Mouse (Mus musculus): ENCODE data around the gene Rdm1. TPM values are rescaled to one million over a fixed set of nuclear protein-coding genes. Genes with fewer than 3 reads are reported as not detected.
A peak's percentile ranks its signal among the peaks of the same experiment; 100 is the strongest.

Gene Rdm1
- polyA plus RNA-seq, 1 experiment from 2014 or later, result 52.1 TPM

- ATAC-seq (ENCODE audit: low read depth), result no peak
- 19% methylated on average over 5 of the region's 5 CpGs for WGBS
Measured at GRCm38 (mm10) chr11:101661786-101662185, 34.8 kb downstream of the Rdm1 start.

DNA sequence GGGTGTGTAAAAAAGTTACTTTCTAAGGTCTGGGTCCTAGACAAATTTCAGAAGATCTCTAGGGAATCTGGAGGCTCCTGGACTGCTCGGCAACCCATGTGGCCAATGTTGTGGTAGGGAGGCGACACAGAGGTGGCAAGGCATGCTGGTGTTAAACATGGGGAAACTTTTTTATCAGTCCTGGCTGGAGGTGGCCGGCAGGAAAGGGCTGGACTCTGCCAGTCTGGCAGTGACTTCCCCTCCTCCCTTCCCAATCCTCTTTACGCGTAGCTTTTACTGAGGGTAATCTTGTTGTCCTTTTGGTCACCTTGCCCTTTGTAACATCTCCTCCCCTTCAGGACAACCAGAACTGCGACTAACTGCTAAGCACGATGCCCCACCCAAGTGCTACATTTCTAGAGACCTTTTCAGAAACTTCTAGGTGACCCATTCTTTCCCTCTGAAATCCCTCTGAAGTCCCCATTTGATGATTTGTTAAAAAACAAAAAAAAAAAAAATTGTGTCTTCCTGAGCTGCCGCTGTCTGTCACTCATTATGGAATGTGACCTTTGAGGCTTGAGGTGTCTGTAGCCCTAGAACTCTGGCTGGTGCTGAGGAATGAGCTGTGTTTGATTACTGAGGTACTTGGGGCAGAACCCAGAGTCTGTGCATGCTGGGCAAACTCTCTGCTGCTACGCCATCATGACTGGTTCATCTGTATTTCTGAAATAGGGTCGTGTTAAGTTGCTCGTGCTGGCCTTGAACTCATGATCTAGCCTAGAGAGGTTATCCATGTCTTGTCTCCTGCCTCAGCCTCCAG is 36.4 kb downstream of the Rdm1 start:
- no peak overlapping the region for H3K27ac ChIP-seq (ENCODE audit: low read length)
- H3K9ac ChIP-seq (ENCODE audit: low read length), result no peak overlapping the region
- no peak overlapping the region for H3K4me3 ChIP-seq (ENCODE audit: low read length)
- H3K36me3 ChIP-seq (ENCODE audit: control insufficient read depth, insufficient read depth, low read length), result no peaks in the 10 kb centered on the region
- WGBS, result 33% methylated on average over 11 of the region's 11 CpGs
- peaks cover 5% of the 10 kb centered on the region for H3K4me1 ChIP-seq (replicated peaks; ENCODE audit: control insufficient read depth, insufficient read depth, low read length)
- H3K4me2 ChIP-seq (ENCODE audit: low read depth, low read length), result no peak overlapping the region
- no peaks in the 10 kb centered on the region for H3K9me3 ChIP-seq (ENCODE audit: control insufficient read depth, low read length)
- ATAC-seq (ENCODE audit: low read depth), result no peak
- H3K27me3 ChIP-seq (ENCODE audit: control insufficient read depth, insufficient read depth, low read depth, low read length), result no peaks in the 10 kb centered on the region

More at GRCm38 (mm10) chr11:101661786-101662185, 34.8 kb downstream of the Rdm1 start:
- H3K27me3 ChIP-seq (ENCODE audit: control insufficient read depth, insufficient read depth, low read depth, low read length), result no peaks in the 10 kb centered on the region
- no peak overlapping the region for H3K27ac ChIP-seq (ENCODE audit: low read length)
- no peak overlapping the region for H3K9ac ChIP-seq (ENCODE audit: low read length)
- no peaks in the 10 kb centered on the region for H3K36me3 ChIP-seq (ENCODE audit: control insufficient read depth, insufficient read depth, low read length)
- H3K4me2 ChIP-seq (ENCODE audit: low read depth, low read length), result no peak overlapping the region
- 0 out of 2 replicates have a peak, but pooled peaks cover 4% of the 10 kb centered on the region for H3K4me1 ChIP-seq (replicated peaks; ENCODE audit: control insufficient read depth, insufficient read depth, low read length)
- no peak overlapping the region for H3K4me3 ChIP-seq (ENCODE audit: low read length)
- no peaks in the 10 kb centered on the region for H3K9me3 ChIP-seq (ENCODE audit: control insufficient read depth, low read length)

- peak within 1 kb of the TSS; percentile 81 for H3K9ac ChIP-seq (ENCODE audit: low read length)
- peak within 1 kb of the TSS; percentile 83 for H3K27ac ChIP-seq (ENCODE audit: low read length)
- H3K36me3 ChIP-seq (ENCODE audit: control insufficient read depth, insufficient read depth, low read length), result no peaks in the 10 kb centered on the region
- H3K4me1 ChIP-seq (replicated peaks; ENCODE audit: control insufficient read depth, insufficient read depth, low read length), result peaks cover 12% of the 10 kb centered on the region
- H3K9me3 ChIP-seq (ENCODE audit: control insufficient read depth, low read length), result no peaks in the 10 kb centered on the region
- no peaks in the 10 kb centered on the region for H3K27me3 ChIP-seq (ENCODE audit: control insufficient read depth, insufficient read depth, low read depth, low read length)
- peak within 1 kb of the TSS; percentile 96 for H3K4me2 ChIP-seq (ENCODE audit: low read depth, low read length)
- peak; percentile 95 for ATAC-seq (ENCODE audit: low read depth)
- H3K4me3 ChIP-seq (ENCODE audit: low read length), result peak within 1 kb of the TSS; percentile 71
- 7% methylated on average over 34 of the region's 34 CpGs for WGBS
Measured at GRCm38 (mm10) chr11:101664825-101665635, 38.0 kb downstream of the Rdm1 start, which contains the start of gene Arl4d. Arl4d (plus strand) TSS chr11:101665541.

DNA sequence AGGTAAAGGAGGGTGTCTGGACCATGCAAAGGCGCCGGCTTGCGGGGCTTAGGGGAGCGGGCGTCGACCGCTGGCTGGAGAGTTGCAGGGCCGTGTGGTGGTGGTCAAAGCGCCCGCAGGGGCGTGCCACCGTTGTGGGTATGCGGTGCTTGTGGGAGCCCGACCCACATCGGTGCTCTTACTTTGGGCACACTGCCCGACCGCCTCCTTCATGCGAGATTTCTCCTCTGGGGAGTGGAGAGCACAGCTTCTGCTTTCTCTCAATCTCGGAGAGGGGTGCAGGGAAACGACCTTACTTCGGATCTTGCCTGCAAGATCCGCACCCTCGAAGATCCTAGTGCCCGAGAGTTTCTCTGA is 38.6 kb downstream of the Rdm1 start:
- peak overlapping the region; percentile 96 for H3K4me2 ChIP-seq (ENCODE audit: low read depth, low read length)
- H3K27me3 ChIP-seq (ENCODE audit: control insufficient read depth, insufficient read depth, low read depth, low read length), result no peaks in the 10 kb centered on the region
- H3K9me3 ChIP-seq (ENCODE audit: control insufficient read depth, low read length), result no peaks in the 10 kb centered on the region
- no peak for ATAC-seq (ENCODE audit: low read depth)
- H3K4me1 ChIP-seq (replicated peaks; ENCODE audit: control insufficient read depth, insufficient read depth, low read length), result peaks cover 12% of the 10 kb centered on the region
- peak overlapping the region; percentile 83 for H3K27ac ChIP-seq (ENCODE audit: low read length)
- H3K9ac ChIP-seq (ENCODE audit: low read length), result peak overlapping the region; percentile 81
- no peaks in the 10 kb centered on the region for H3K36me3 ChIP-seq (ENCODE audit: control insufficient read depth, insufficient read depth, low read length)
- under 1% methylated on average over 24 of the region's 24 CpGs for WGBS
- peak overlapping the region; percentile 71 for H3K4me3 ChIP-seq (ENCODE audit: low read length)

DNA sequence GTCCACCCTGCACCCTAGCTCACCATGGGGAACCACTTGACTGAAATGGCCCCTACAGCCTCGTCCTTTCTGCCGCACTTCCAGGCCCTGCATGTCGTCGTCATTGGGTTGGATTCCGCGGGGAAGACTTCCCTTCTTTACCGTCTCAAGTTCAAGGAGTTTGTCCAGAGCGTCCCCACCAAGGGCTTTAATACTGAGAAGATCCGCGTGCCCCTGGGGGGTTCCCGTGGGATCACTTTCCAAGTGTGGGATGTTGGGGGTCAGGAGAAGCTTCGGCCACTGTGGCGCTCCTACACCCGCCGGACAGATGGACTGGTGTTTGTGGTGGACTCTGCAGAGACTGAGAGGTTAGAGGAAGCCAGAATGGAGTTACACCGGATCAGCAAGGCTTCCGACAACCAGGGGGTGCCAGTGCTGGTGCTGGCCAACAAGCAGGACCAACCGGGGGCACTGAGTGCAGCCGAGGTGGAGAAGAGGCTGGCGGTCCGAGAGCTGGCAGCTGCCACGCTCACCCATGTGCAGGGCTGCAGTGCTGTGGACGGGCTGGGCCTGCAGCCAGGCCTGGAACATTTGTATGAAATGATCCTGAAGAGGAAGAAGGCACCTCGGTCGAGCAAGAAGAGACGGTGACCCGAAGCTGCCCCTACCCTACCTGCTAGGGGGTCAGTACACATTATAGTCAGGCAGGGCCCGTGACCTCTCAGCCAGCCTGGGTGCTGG is 39.8 kb downstream of the Rdm1 start:
- peak overlapping the region; percentile 96 for H3K4me2 ChIP-seq (ENCODE audit: low read depth, low read length)
- H3K4me1 ChIP-seq (replicated peaks; ENCODE audit: control insufficient read depth, insufficient read depth, low read length), result peaks cover 12% of the 10 kb centered on the region
- H3K9me3 ChIP-seq (ENCODE audit: control insufficient read depth, low read length), result no peaks in the 10 kb centered on the region
- H3K27ac ChIP-seq (ENCODE audit: low read length), result no peak overlapping the region
- H3K4me3 ChIP-seq (ENCODE audit: low read length), result peak overlapping the region; percentile 21; the same call in 1 of the 2 replicates
- WGBS, result 66% methylated on average over 28 of the region's 28 CpGs
- no peaks in the 10 kb centered on the region for H3K27me3 ChIP-seq (ENCODE audit: control insufficient read depth, insufficient read depth, low read depth, low read length)
- peak overlapping the region; percentile 40; the same call in 1 of the 2 replicates for H3K9ac ChIP-seq (ENCODE audit: low read length)
- H3K36me3 ChIP-seq (ENCODE audit: control insufficient read depth, insufficient read depth, low read length), result no peaks in the 10 kb centered on the region
- ATAC-seq (ENCODE audit: low read depth), result no peak

DNA sequence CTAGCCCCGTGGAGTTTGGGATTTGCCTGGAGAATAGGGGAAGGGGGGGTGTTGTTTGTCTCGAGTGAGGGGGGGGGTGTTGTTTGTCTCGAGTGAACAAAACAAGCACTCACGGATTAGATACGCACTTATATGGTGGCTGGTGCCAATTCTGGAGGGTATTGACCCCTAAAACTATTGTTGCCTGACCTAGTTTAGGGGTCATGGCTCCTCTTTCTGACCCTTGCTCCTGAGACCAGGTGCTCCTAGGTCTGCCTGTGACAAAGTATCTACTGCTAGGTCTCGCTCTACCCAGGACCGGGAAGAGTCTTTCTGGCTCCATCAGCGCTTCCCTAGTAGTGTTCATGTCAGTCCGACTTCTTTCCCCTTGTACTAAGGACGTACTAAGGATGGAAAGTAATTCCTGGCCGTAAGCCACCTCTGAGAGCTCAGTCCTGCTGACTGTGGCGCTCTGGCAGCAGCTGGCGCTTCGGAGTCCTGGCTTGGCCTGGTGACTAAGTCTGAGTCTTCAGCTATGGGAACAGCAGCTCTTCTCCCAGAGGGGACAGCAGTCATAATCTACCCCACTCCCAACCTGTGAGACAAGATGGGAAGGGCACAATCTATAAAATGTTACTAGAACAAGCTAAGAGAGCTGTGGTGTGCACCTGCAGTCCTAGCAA is 41.0 kb downstream of the Rdm1 start:
- Histone ChIP-seq H3K9ac (ENCODE audit: low read length) (peak overlapping the region; percentile 21; the same call in 1 of the 2 replicates), H3K27me3 (ENCODE audit: control insufficient read depth, insufficient read depth, low read depth, low read length) (no peaks in the 10 kb centered on the region), H3K4me3 (ENCODE audit: low read length) (no peak overlapping the region), H3K36me3 (ENCODE audit: control insufficient read depth, insufficient read depth, low read length) (no peaks in the 10 kb centered on the region), H3K9me3 (ENCODE audit: control insufficient read depth, low read length) (no peaks in the 10 kb centered on the region), H3K4me1 (replicated peaks; ENCODE audit: control insufficient read depth, insufficient read depth, low read length) (peaks cover 12% of the 10 kb centered on the region), H3K4me2 (ENCODE audit: low read depth, low read length) (peak overlapping the region; percentile 29; the same call in 1 of the 2 replicates), H3K27ac (ENCODE audit: low read length) (peak overlapping the region; percentile 80)
- WGBS, result 55% methylated on average over 14 of the region's 14 CpGs
- ATAC-seq (ENCODE audit: low read depth), result no peak; the same call in 1 of the 2 replicates

DNA sequence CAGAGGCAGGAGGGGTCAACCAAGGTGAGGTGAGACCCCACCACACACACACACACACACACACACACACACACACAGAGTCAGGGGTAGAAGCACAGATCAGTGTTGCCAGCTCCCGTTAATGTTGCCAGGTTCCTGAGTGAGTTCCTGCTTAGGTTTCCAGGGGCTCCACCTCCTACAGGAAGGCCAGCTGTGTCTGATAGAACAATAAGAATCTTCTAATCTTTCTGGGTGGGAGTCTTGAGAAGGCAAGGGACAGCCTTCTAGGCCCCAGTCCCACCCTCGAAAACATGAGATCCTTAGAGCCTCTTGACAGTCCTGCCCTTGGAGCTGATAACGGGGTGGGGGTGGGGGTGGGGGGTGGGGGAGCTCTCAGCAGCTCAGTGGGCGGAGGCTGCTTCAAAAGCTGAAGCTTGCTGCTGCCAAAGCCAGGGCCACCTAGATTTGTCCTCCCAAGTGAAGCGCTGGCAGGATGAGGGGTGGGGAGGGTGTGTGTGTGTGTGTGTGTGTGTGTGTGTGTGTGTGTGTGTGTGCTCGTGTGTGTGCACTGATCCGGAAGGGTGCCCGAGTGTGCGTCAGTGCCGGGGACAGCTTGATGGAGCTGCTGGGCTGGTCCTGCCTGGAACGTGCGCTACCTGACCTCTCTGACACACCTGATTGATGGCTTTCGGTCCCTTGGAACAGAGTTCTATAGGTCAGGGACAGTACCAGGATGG is 41.7 kb downstream of the Rdm1 start:
- peak; percentile 17 for ATAC-seq (ENCODE audit: low read depth)
- H3K4me1 ChIP-seq (replicated peaks; ENCODE audit: control insufficient read depth, insufficient read depth, low read length), result peaks cover 12% of the 10 kb centered on the region

GRCm38 (mm10) chr11:101670334-101670733 is 43.3 kb downstream of the Rdm1 start:
- no peak overlapping the region for H3K9ac ChIP-seq (ENCODE audit: low read length)
- no peaks in the 10 kb centered on the region for H3K9me3 ChIP-seq (ENCODE audit: control insufficient read depth, low read length)
- peaks cover 12% of the 10 kb centered on the region for H3K4me1 ChIP-seq (replicated peaks; ENCODE audit: control insufficient read depth, insufficient read depth, low read length)
- no peak overlapping the region for H3K4me3 ChIP-seq (ENCODE audit: low read length)
- H3K27me3 ChIP-seq (ENCODE audit: control insufficient read depth, insufficient read depth, low read depth, low read length), result no peaks in the 10 kb centered on the region
- no peak overlapping the region for H3K4me2 ChIP-seq (ENCODE audit: low read depth, low read length)
- ATAC-seq (ENCODE audit: low read depth), result no peak
- no peak overlapping the region; the same call in 1 of the 2 replicates for H3K27ac ChIP-seq (ENCODE audit: low read length)
- WGBS, result 66% methylated on average over 1 of the region's 1 CpGs
- H3K36me3 ChIP-seq (ENCODE audit: control insufficient read depth, insufficient read depth, low read length), result no peaks in the 10 kb centered on the region

More for the DNA sequence above, 41.7 kb downstream of the Rdm1 start:
- peak overlapping the region; percentile 29 for H3K4me2 ChIP-seq (ENCODE audit: low read depth, low read length)
- H3K9ac ChIP-seq (ENCODE audit: low read length), result peak overlapping the region; percentile 21
- no peaks in the 10 kb centered on the region for H3K27me3 ChIP-seq (ENCODE audit: control insufficient read depth, insufficient read depth, low read depth, low read length)
- H3K36me3 ChIP-seq (ENCODE audit: control insufficient read depth, insufficient read depth, low read length), result no peaks in the 10 kb centered on the region
- no peak overlapping the region for H3K4me3 ChIP-seq (ENCODE audit: low read length)
- H3K27ac ChIP-seq (ENCODE audit: low read length), result peak overlapping the region; percentile 80
- WGBS, result 13% methylated on average over 8 of the region's 13 CpGs
- H3K9me3 ChIP-seq (ENCODE audit: control insufficient read depth, low read length), result no peaks in the 10 kb centered on the region
